Mouse (Mus musculus): ENCODE results near the gene Itga7.

GRCm38 (mm10) chr10:128923013-128923691 is 10.5 kb upstream of the Itga7 start:
- TF ChIP-seq CTCF (IDR thresholded peaks at IDR 0.05; ENCODE audit: borderline replicate concordance, insufficient read depth, low read depth, low read length) (no peak), POLR2A (IDR thresholded peaks at IDR 0.05; ENCODE audit: borderline replicate concordance, insufficient read depth, low read length) (peak; percentile 88)
